Mouse (Mus musculus) right cerebral cortex, postnatal 36 days (tissue): ENCODE measurements around the gene Sult5a1.

Experiments
- DNase-seq, 2 experiments: peaks; one replicate each; pipeline ENCODE4 v3.0.0; 2022; ENCODE audit warnings: low spot score in 2 of 2, mixed read lengths in 1 of 2

Sult5a1 gene

GRCm38 (mm10) chr8:123101735-123102685 lies 56.1 kb downstream of the Sult5a1 start, which contains the start of gene Rpl13:
Gene Rpl13, plus strand, starts transcription at chr8:123102350.
- DNase-seq: peak; percentile 96 to 97

GRCm38 (mm10) chr8:123101244-123101643 lies 56.9 kb downstream of the Sult5a1 start:
- DNase-seq: no peak

DNA sequence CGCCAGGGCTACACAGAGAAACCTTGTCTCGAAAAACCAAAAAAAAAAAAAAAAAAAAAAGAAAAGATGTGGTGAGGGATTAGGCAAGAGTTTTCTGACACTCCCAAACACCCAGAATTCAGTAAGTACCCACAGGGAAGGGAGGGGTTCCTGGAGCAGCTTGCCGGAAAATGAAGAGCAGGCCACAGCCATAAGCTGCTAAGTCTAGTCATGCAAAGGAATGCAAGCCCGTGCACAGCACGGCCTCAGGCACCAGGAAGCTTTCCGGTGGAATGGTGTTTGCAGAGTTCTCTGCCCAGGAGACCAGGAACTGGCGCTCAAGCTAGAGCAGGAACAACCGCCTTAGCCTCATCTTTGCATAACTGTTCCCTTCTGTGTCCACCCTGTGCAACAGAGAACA lies 57.8 kb downstream of the Sult5a1 start:
- DNase-seq: no peak

GRCm38 (mm10) chr8:123097786-123098584 lies 60.1 kb downstream of the Sult5a1 start:
- DNase-seq: peak in 1 of 2 experiments; percentile 22

DNA sequence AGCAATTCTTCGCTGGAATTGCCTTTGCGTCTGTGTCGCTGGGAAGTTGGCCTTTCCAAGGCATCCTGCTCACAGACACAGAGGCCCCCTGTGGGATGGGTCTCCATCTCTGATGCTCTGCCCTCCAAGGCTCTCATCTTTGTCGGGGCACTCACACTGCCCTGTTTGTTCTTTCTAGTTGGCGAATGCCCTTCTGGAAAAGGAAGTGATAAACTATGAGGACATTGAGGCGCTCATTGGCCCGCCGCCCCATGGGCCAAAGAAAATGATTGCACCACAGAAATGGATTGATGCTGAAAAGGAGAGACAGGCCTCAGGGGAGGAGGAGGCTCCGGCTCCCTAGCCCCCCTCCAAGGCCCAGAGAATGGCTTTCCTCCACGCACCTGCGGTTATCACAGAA lies 60.9 kb downstream of the Sult5a1 start:
- DNase-seq: peak in 1 of 2 experiments; percentile 16
